Mouse (Mus musculus): ENCODE measurements around the gene Ltbp2. TPM values are rescaled to one million over a fixed set of nuclear protein-coding genes. Genes with fewer than 3 reads are reported as not detected.

Gene Ltbp2
- polyA plus RNA-seq, 1 experiment from 2014 or later, result 0.17 TPM

Other genes with a start within 250 kb of the Ltbp2 start
- gene Vrtn, start 235.5 kb downstream of the Ltbp2 start, polyA plus RNA-seq (2014; fragmentation: Nextera tagmentation; extraction: Ambion mirVana), result not detected in 2 replicates
- gene Syndig1l, start 177.7 kb downstream of the Ltbp2 start, polyA plus RNA-seq (2014; fragmentation: Nextera tagmentation; extraction: Ambion mirVana), result 0.49 and 1.1 TPM in 2 replicates
- gene Npc2, start 103.4 kb downstream of the Ltbp2 start, polyA plus RNA-seq (2014; fragmentation: Nextera tagmentation; extraction: Ambion mirVana), result 81.6 and 85.3 TPM in 2 replicates
- 146 and 156 TPM in 2 replicates for gene Isca2, start 103.3 kb downstream of the Ltbp2 start, polyA plus RNA-seq (2014; fragmentation: Nextera tagmentation; extraction: Ambion mirVana)
- 152 and 154 TPM in 2 replicates for gene Fcf1, start 94.4 kb upstream of the Ltbp2 start, polyA plus RNA-seq (2014; fragmentation: Nextera tagmentation; extraction: Ambion mirVana)
- gene Arel1, start 94.4 kb upstream of the Ltbp2 start, polyA plus RNA-seq (2014; fragmentation: Nextera tagmentation; extraction: Ambion mirVana), result 25.3 and 26.8 TPM in 2 replicates
- 44.8 and 46.1 TPM in 2 replicates for gene Ylpm1, start 119.8 kb upstream of the Ltbp2 start, polyA plus RNA-seq (2014; fragmentation: Nextera tagmentation; extraction: Ambion mirVana)
- gene Prox2, start 234.2 kb upstream of the Ltbp2 start, polyA plus RNA-seq (2014; fragmentation: Nextera tagmentation; extraction: Ambion mirVana), result 2.5 and 4.3 TPM in 2 replicates
- gene Dlst, start 234.3 kb upstream of the Ltbp2 start, polyA plus RNA-seq (2014; fragmentation: Nextera tagmentation; extraction: Ambion mirVana), result 113 and 115 TPM in 2 replicates